Mouse (Mus musculus): ENCODE measurements around the gene Lhfpl2. TPM values are rescaled to one million over a fixed set of nuclear protein-coding genes. Genes with fewer than 3 reads are reported as not detected.
A peak's percentile ranks its signal among the peaks of the same experiment; 100 is the strongest.

Lhfpl2 gene
- polyA plus RNA-seq, 1 experiment, result 2.5 TPM

GRCm38 (mm10) chr13:94115476-94115875 is 57.9 kb downstream of the Lhfpl2 start:
- Histone ChIP-seq H3K27me3 (ENCODE audit: control insufficient read depth, insufficient read depth, low read length) (no peaks in the 10 kb centered on the region), H3K36me3 (ENCODE audit: control insufficient read depth, insufficient read depth, low read length) (no peaks in the 10 kb centered on the region), H3K4me3 (ENCODE audit: control insufficient read depth, low read depth, low read length) (no peak overlapping the region), H3K27ac (ENCODE audit: control insufficient read depth, insufficient read depth, low read depth, low read length) (no peak overlapping the region), H3K4me1 (ENCODE audit: control insufficient read depth, insufficient read depth, low read length) (peaks cover 3% of the 10 kb centered on the region)
- TF ChIP-seq CTCF (IDR thresholded peaks at IDR 0.05; ENCODE audit: control insufficient read depth, insufficient read depth, insufficient replicate concordance, low read depth, low read length) (no peak), POLR2A (IDR thresholded peaks at IDR 0.05; ENCODE audit: control insufficient read depth, low read depth, low read length) (no peak)

- H3K27ac ChIP-seq (ENCODE audit: control insufficient read depth, insufficient read depth, low read depth, low read length), result no peak overlapping the region
- TF ChIP-seq CTCF (IDR thresholded peaks at IDR 0.05; ENCODE audit: control insufficient read depth, insufficient read depth, insufficient replicate concordance, low read depth, low read length), result no peak
- no peak for TF ChIP-seq POLR2A (IDR thresholded peaks at IDR 0.05; ENCODE audit: control insufficient read depth, low read depth, low read length)
- no peak overlapping the region for H3K4me3 ChIP-seq (ENCODE audit: control insufficient read depth, low read depth, low read length)
- H3K4me1 ChIP-seq (ENCODE audit: control insufficient read depth, insufficient read depth, low read length), result peaks cover 3% of the 10 kb centered on the region
- no peaks in the 10 kb centered on the region for H3K36me3 ChIP-seq (ENCODE audit: control insufficient read depth, insufficient read depth, low read length)
- H3K27me3 ChIP-seq (ENCODE audit: control insufficient read depth, insufficient read depth, low read length), result no peaks in the 10 kb centered on the region
Observed at GRCm38 (mm10) chr13:94116705-94117410, 59.3 kb downstream of the Lhfpl2 start.

GRCm38 (mm10) chr13:94117522-94117921 is 59.9 kb downstream of the Lhfpl2 start:
- Histone ChIP-seq H3K4me3 (ENCODE audit: control insufficient read depth, low read depth, low read length) (no peak overlapping the region), H3K4me1 (ENCODE audit: control insufficient read depth, insufficient read depth, low read length) (peaks cover 3% of the 10 kb centered on the region), H3K27ac (ENCODE audit: control insufficient read depth, insufficient read depth, low read depth, low read length) (no peak overlapping the region), H3K27me3 (ENCODE audit: control insufficient read depth, insufficient read depth, low read length) (no peaks in the 10 kb centered on the region), H3K36me3 (ENCODE audit: control insufficient read depth, insufficient read depth, low read length) (no peaks in the 10 kb centered on the region)
- TF ChIP-seq CTCF (IDR thresholded peaks at IDR 0.05; ENCODE audit: control insufficient read depth, insufficient read depth, insufficient replicate concordance, low read depth, low read length) (no peak), POLR2A (IDR thresholded peaks at IDR 0.05; ENCODE audit: control insufficient read depth, low read depth, low read length) (no peak)

GRCm38 (mm10) chr13:94118091-94118490 is 60.5 kb downstream of the Lhfpl2 start:
- Histone ChIP-seq H3K4me3 (ENCODE audit: control insufficient read depth, low read depth, low read length) (no peak overlapping the region), H3K4me1 (ENCODE audit: control insufficient read depth, insufficient read depth, low read length) (peaks cover 3% of the 10 kb centered on the region), H3K36me3 (ENCODE audit: control insufficient read depth, insufficient read depth, low read length) (no peaks in the 10 kb centered on the region), H3K27ac (ENCODE audit: control insufficient read depth, insufficient read depth, low read depth, low read length) (no peak overlapping the region), H3K27me3 (ENCODE audit: control insufficient read depth, insufficient read depth, low read length) (no peaks in the 10 kb centered on the region)
- TF ChIP-seq CTCF (IDR thresholded peaks at IDR 0.05; ENCODE audit: control insufficient read depth, insufficient read depth, insufficient replicate concordance, low read depth, low read length) (peak; percentile 44; the same call in 1 of the 2 replicates), POLR2A (IDR thresholded peaks at IDR 0.05; ENCODE audit: control insufficient read depth, low read depth, low read length) (no peak)

GRCm38 (mm10) chr13:94119309-94119708 is 61.7 kb downstream of the Lhfpl2 start:
- TF ChIP-seq CTCF (IDR thresholded peaks at IDR 0.05; ENCODE audit: control insufficient read depth, insufficient read depth, insufficient replicate concordance, low read depth, low read length), result no peak
- no peak for TF ChIP-seq POLR2A (IDR thresholded peaks at IDR 0.05; ENCODE audit: control insufficient read depth, low read depth, low read length)
- Histone ChIP-seq H3K36me3 (ENCODE audit: control insufficient read depth, insufficient read depth, low read length) (no peaks in the 10 kb centered on the region), H3K27ac (ENCODE audit: control insufficient read depth, insufficient read depth, low read depth, low read length) (no peak overlapping the region), H3K27me3 (ENCODE audit: control insufficient read depth, insufficient read depth, low read length) (no peaks in the 10 kb centered on the region), H3K4me1 (ENCODE audit: control insufficient read depth, insufficient read depth, low read length) (peaks cover 3% of the 10 kb centered on the region), H3K4me3 (ENCODE audit: control insufficient read depth, low read depth, low read length) (no peak overlapping the region)

- no peaks in the 10 kb centered on the region for H3K27me3 ChIP-seq (ENCODE audit: control insufficient read depth, insufficient read depth, low read length)
- no peaks in the 10 kb centered on the region for H3K36me3 ChIP-seq (ENCODE audit: control insufficient read depth, insufficient read depth, low read length)
- no peak overlapping the region for H3K27ac ChIP-seq (ENCODE audit: control insufficient read depth, insufficient read depth, low read depth, low read length)
- no peaks in the 10 kb centered on the region for H3K4me1 ChIP-seq (ENCODE audit: control insufficient read depth, insufficient read depth, low read length)
- TF ChIP-seq CTCF (IDR thresholded peaks at IDR 0.05; ENCODE audit: control insufficient read depth, insufficient read depth, insufficient replicate concordance, low read depth, low read length) (no peak), POLR2A (IDR thresholded peaks at IDR 0.05; ENCODE audit: control insufficient read depth, low read depth, low read length) (no peak)
- no peak overlapping the region for H3K4me3 ChIP-seq (ENCODE audit: control insufficient read depth, low read depth, low read length)
Observed at GRCm38 (mm10) chr13:94122703-94123592, 65.4 kb downstream of the Lhfpl2 start.

GRCm38 (mm10) chr13:94130394-94130793 is 72.8 kb downstream of the Lhfpl2 start:
- no peak overlapping the region for H3K4me3 ChIP-seq (ENCODE audit: control insufficient read depth, low read depth, low read length)
- no peaks in the 10 kb centered on the region for H3K4me1 ChIP-seq (ENCODE audit: control insufficient read depth, insufficient read depth, low read length)
- H3K27me3 ChIP-seq (ENCODE audit: control insufficient read depth, insufficient read depth, low read length), result no peaks in the 10 kb centered on the region
- no peak overlapping the region for H3K27ac ChIP-seq (ENCODE audit: control insufficient read depth, insufficient read depth, low read depth, low read length)
- TF ChIP-seq CTCF (IDR thresholded peaks at IDR 0.05; ENCODE audit: control insufficient read depth, insufficient read depth, insufficient replicate concordance, low read depth, low read length), result no peak
- no peak for TF ChIP-seq POLR2A (IDR thresholded peaks at IDR 0.05; ENCODE audit: control insufficient read depth, low read depth, low read length)
- no peaks in the 10 kb centered on the region for H3K36me3 ChIP-seq (ENCODE audit: control insufficient read depth, insufficient read depth, low read length)

All from testis, adult 2 months (tissue).